Comparison of ENCODE assay signal across 19 mouse cellular contexts in the genomic region with DNA sequence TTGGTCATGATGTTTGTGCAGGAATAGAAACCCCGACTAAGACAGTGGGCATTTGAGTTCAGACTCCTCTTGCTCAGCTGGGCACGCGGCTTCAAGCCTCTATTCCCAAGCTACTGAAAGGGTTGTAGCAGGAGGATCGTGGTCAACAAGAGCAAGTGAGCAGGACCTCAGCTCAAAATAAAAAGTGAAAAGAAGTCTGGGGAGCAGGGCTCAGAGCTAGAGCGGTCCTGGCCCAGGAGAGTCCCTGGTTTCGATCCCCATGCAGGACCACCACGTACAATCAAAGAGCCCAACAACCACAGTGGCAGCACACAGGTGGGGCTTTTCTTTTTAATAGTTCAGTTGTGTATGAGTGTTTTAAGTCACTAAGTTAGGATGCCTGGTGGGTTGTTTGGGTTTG.
A peak's percentile ranks its signal among the peaks of the same experiment; 100 is the strongest.
DNase-seq lines count a peak whose midpoint lies in the region; ATAC-seq and TF ChIP-seq lines count a peak whose summit lies in the region.
"Had no signal": no experiment of that assay in that cellular context is flagged by ENCODE, and none has a peak within 500 bp of the region (broad histone marks: within the 10 kb centered on the region; RNA-seq: fewer than 3 reads in every experiment).

No protein-coding gene starts in this region.

- peak; percentile 80 for DNase-seq in heart, adult 11 months
- DNase-seq in heart, adult 2 months, result no peak
- peak; percentile 81 for DNase-seq in midbrain, embryonic 11.5 days (ENCODE audit: low spot score, missing footprints)
- DNase-seq in midbrain, postnatal 0 days (ENCODE audit: low spot score), result no peak
- DNase-seq: adrenal gland, adult 2 months; adrenal gland, postnatal 10 days; adrenal gland, postnatal 25 days; cerebellum, adult 11 months; cerebellum, adult 18-20 months; cerebellum, adult 8-10 months; cerebellum, adult 9-11 months; cerebellum, postnatal 14 days; cerebellum, postnatal 36 days; embryo, embryonic 11 days had no signal

- H3K4me2 ChIP-seq in midbrain, embryonic 11.5 days, result no peak overlapping the region
- no peak overlapping the region for H3K4me2 ChIP-seq in midbrain, postnatal 0 days (ENCODE audit: low read depth, low read length, poor library complexity, severe bottlenecking)
- H3K4me2 ChIP-seq: embryonic facial prominence, embryonic 13.5 days; embryonic facial prominence, embryonic 15.5 days had no signal

- H3K36me3 ChIP-seq in heart, adult 2 months (ENCODE audit: control insufficient read depth, insufficient read depth, low read length), result no peaks in the 10 kb centered on the region
- H3K36me3 ChIP-seq in midbrain, embryonic 11.5 days (ENCODE audit: control insufficient read depth, insufficient read depth, low read length), result no peaks in the 10 kb centered on the region
- no peaks in the 10 kb centered on the region for H3K36me3 ChIP-seq in midbrain, postnatal 0 days (ENCODE audit: insufficient read depth, low read length)
- H3K36me3 ChIP-seq: embryonic facial prominence, embryonic 13.5 days; embryonic facial prominence, embryonic 15.5 days had no signal

- no peak overlapping the region for H3K4me3 ChIP-seq in heart, adult 2 months
- H3K4me3 ChIP-seq in midbrain, embryonic 11.5 days (ENCODE audit: low read depth, low read length), result no peak overlapping the region
- H3K4me3 ChIP-seq in midbrain, postnatal 0 days (ENCODE audit: low read depth, low read length), result no peak overlapping the region
- H3K4me3 ChIP-seq: embryonic facial prominence, embryonic 13.5 days; embryonic facial prominence, embryonic 15.5 days; erythroblast, embryonic 14.5 days had no signal

- no peaks in the 10 kb centered on the region for H3K9me3 ChIP-seq in midbrain, embryonic 11.5 days (ENCODE audit: control insufficient read depth, low read length)
- H3K9me3 ChIP-seq in midbrain, postnatal 0 days (ENCODE audit: low read length), result no peaks in the 10 kb centered on the region
- H3K9me3 ChIP-seq: embryonic facial prominence, embryonic 13.5 days; embryonic facial prominence, embryonic 15.5 days had no signal

- H3K27ac ChIP-seq in heart, adult 2 months, result no peak overlapping the region
- no peak overlapping the region for H3K27ac ChIP-seq in midbrain, embryonic 11.5 days (ENCODE audit: low read depth, low read length)
- no peak overlapping the region for H3K27ac ChIP-seq in midbrain, postnatal 0 days (ENCODE audit: low read depth, low read length)
- H3K27ac ChIP-seq: embryonic facial prominence, embryonic 13.5 days; embryonic facial prominence, embryonic 15.5 days had no signal

- H3K27me3 ChIP-seq in heart, adult 2 months (ENCODE audit: control insufficient read depth, insufficient read depth, low read length), result peaks cover 2% of the 10 kb centered on the region; the same call in 1 of the 2 replicates
- no peaks in the 10 kb centered on the region for H3K27me3 ChIP-seq in midbrain, embryonic 11.5 days (ENCODE audit: control insufficient read depth, insufficient read depth, low read length)
- no peaks in the 10 kb centered on the region for H3K27me3 ChIP-seq in midbrain, postnatal 0 days (ENCODE audit: insufficient read depth, low read length)
- H3K27me3 ChIP-seq: embryonic facial prominence, embryonic 13.5 days; embryonic facial prominence, embryonic 15.5 days had no signal

- no peak for TF ChIP-seq EP300 in heart, adult 2 months (IDR thresholded peaks at IDR 0.05; ENCODE audit: insufficient read depth, low read depth, low read length)

- no peaks in the 10 kb centered on the region for H3K79me2 ChIP-seq in heart, adult 2 months (replicated peaks; ENCODE audit: control insufficient read depth, insufficient read depth, low read length)

- no peak overlapping the region for H3K9ac ChIP-seq in heart, adult 2 months (ENCODE audit: low read depth, low read length)
- no peak overlapping the region for H3K9ac ChIP-seq in midbrain, embryonic 11.5 days (ENCODE audit: low read length)
- no peak overlapping the region for H3K9ac ChIP-seq in midbrain, postnatal 0 days (replicated peaks; ENCODE audit: low read length, poor library complexity, severe bottlenecking)
- H3K9ac ChIP-seq: embryonic facial prominence, embryonic 13.5 days; embryonic facial prominence, embryonic 15.5 days had no signal

- intact Hi-C loops in heart, adult 2 months (cut with DNase I), result no loop called here

- WGBS in heart, adult 2 months, result 86% methylated on average over 7 of the region's 7 CpGs
- 88% methylated on average over 7 of the region's 7 CpGs for WGBS in midbrain, embryonic 11.5 days
- 92% methylated on average over 7 of the region's 7 CpGs for WGBS in midbrain, postnatal 0 days

- TF ChIP-seq POLR2A in heart, adult 2 months (IDR thresholded peaks at IDR 0.05; ENCODE audit: insufficient read depth, low read depth, low read length), result no peak

- no peaks in the 10 kb centered on the region for H3K4me1 ChIP-seq in heart, adult 2 months (ENCODE audit: control insufficient read depth, insufficient read depth, low read length)
- H3K4me1 ChIP-seq in midbrain, embryonic 11.5 days (ENCODE audit: control insufficient read depth, insufficient read depth, low read length), result peaks cover 6% of the 10 kb centered on the region; the same call in 1 of the 2 replicates
- no peaks in the 10 kb centered on the region for H3K4me1 ChIP-seq in midbrain, postnatal 0 days (ENCODE audit: insufficient read depth, low read length)
- H3K4me1 ChIP-seq: embryonic facial prominence, embryonic 13.5 days; embryonic facial prominence, embryonic 15.5 days had no signal

- no peak for ATAC-seq in midbrain, embryonic 11.5 days (ENCODE audit: low FRiP score)
- ATAC-seq in midbrain, postnatal 0 days (ENCODE audit: low FRiP score), result no peak
- ATAC-seq: forebrain, embryonic 14.5 days; forebrain, embryonic 16.5 days had no signal

- no peak for TF ChIP-seq CTCF in heart, adult 2 months (IDR thresholded peaks at IDR 0.05)
- no peak for TF ChIP-seq CTCF in midbrain, postnatal 0 days (IDR thresholded peaks at IDR 0.05)

Comparison
In these comparisons a context has a peak if more than half of its experiments do, and no peak if none do; other contexts are left out.
1. DNase-seq: peak in heart, adult 11 months (single experiment) and midbrain, embryonic 11.5 days (single experiment); none in heart, adult 2 months (0 of 2) and midbrain, postnatal 0 days (single experiment).